ENCODE assay signal across 14 mouse cellular contexts in the genomic region with DNA sequence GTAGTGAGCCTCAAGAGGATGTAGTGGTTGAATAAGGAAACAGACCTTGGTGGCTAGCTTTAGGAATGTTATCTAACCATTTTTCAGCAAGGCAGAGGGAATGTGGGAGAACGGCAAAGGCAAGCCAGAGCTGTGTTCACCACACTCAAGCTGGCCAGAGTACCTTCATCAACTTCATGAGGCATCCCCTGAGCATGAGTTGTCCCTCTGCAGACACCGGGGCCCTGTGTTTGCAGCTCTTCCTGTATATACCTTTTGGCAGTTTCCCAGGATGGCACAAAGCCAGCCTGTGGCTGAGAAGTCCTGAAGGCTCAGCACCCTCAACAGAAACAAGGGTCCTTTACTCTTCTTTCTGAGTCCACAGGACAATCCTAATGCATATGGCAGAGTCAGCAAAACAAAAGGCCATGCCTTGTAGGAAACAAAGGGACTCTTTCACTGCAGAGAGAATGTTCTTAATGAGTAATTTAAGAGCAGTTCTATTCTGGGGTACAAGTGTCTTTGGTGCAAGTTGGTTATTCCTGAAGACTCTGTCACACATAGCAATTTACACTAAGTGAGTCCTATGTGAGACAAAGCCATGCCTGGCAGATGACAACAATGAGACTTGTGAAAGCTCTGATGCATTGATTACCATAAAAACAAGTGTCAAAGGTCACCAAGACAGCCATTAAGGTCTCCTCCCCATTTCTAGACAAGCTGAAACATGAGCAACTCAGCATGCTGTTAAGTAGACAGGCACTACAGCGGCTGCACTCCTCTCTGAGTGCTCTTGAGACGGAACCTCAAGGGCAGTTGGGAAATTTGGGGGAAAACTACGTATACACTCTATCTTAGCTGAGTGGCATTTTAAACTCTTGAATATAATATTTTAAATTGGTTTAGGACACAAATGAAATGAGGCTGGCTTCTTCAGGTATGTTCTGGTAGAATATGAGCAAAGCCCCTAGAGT.
DNase-seq lines count a peak whose midpoint lies in the region; ATAC-seq and TF ChIP-seq lines count a peak whose summit lies in the region.
"Had no signal": no experiment of that assay in that cellular context is flagged by ENCODE, and none has a peak within 500 bp of the region (broad histone marks: within the 10 kb centered on the region; RNA-seq: fewer than 3 reads in every experiment).

No protein-coding gene starts in this region.

- H3K79me2 ChIP-seq in MEL (ENCODE audit: control insufficient read depth, insufficient read depth, low read length, poor library complexity): no peaks in the 10 kb centered on the region

- no peak for TF ChIP-seq CTCF in MEL (IDR thresholded peaks at IDR 0.05 in 2 of 3, conservative IDR thresholded peaks at IDR 0.05 in 1 of 3; ENCODE audit: control insufficient read depth in 1 of 3, insufficient read depth in 1 of 3, low read depth in 2 of 3, low read length in 3 of 3, poor library complexity in 1 of 3, severe bottlenecking in 1 of 3)

- TF ChIP-seq RAD21 in MEL (IDR thresholded peaks at IDR 0.05; ENCODE audit: low read depth, low read length): no peak

- H3K4me2 ChIP-seq in embryonic facial prominence, embryonic 11.5 days (ENCODE audit: low read depth, low read length): no peak overlapping the region
- H3K4me2 ChIP-seq in midbrain, embryonic 15.5 days: no peak overlapping the region
- H3K4me2 ChIP-seq: heart, embryonic 11.5 days; hindbrain, embryonic 12.5 days had no signal

- H3K4me3 ChIP-seq in embryonic facial prominence, embryonic 11.5 days (ENCODE audit: low read depth, low read length): no peak overlapping the region
- H3K4me3 ChIP-seq in embryonic facial prominence, embryonic 10.5 days: no peak overlapping the region
- H3K4me3 ChIP-seq in MEL (ENCODE audit: control insufficient read depth in 1 of 2, insufficient read depth in 1 of 2, low read depth in 2 of 2, low read length in 2 of 2): no peak overlapping the region
- H3K4me3 ChIP-seq in midbrain, embryonic 15.5 days: no peak overlapping the region
- H3K4me3 ChIP-seq: hindbrain, embryonic 12.5 days; myocyte had no signal

- H3K9me3 ChIP-seq in embryonic facial prominence, embryonic 11.5 days (replicated peaks; ENCODE audit: control insufficient read depth, low read length): no peaks in the 10 kb centered on the region
- H3K9me3 ChIP-seq in embryonic facial prominence, embryonic 10.5 days: no peaks in the 10 kb centered on the region
- no peaks in the 10 kb centered on the region for H3K9me3 ChIP-seq in MEL (replicated peaks; ENCODE audit: insufficient read depth, low read length)
- no peaks in the 10 kb centered on the region for H3K9me3 ChIP-seq in midbrain, embryonic 15.5 days
- H3K9me3 ChIP-seq: G1E; hindbrain, embryonic 12.5 days had no signal

- H3K27me3 ChIP-seq in embryonic facial prominence, embryonic 11.5 days (ENCODE audit: control insufficient read depth, insufficient read depth, low read length): no peaks in the 10 kb centered on the region
- no peaks in the 10 kb centered on the region for H3K27me3 ChIP-seq in embryonic facial prominence, embryonic 10.5 days (replicated peaks; ENCODE audit: low read depth, poor library complexity, severe bottlenecking)
- H3K27me3 ChIP-seq in MEL (ENCODE audit: control insufficient read depth in 1 of 2, insufficient read depth in 2 of 2, low read length in 2 of 2): no peaks in the 10 kb centered on the region
- no peaks in the 10 kb centered on the region for H3K27me3 ChIP-seq in midbrain, embryonic 15.5 days (replicated peaks)
- H3K27me3 ChIP-seq: hindbrain, embryonic 12.5 days had no signal

- no peaks in the 10 kb centered on the region for H3K4me1 ChIP-seq in embryonic facial prominence, embryonic 11.5 days (ENCODE audit: control insufficient read depth, insufficient read depth, low read length)
- H3K4me1 ChIP-seq in embryonic facial prominence, embryonic 10.5 days: no peaks in the 10 kb centered on the region
- H3K4me1 ChIP-seq in MEL (ENCODE audit: control insufficient read depth in 1 of 2, insufficient read depth in 2 of 2, low read length in 2 of 2): peaks cover 0 to 8% of the 10 kb centered on the region in 2 experiments; a peak in 2 of 4 replicates
- H3K4me1 ChIP-seq in midbrain, embryonic 15.5 days: no peaks in the 10 kb centered on the region

- no peak overlapping the region for H3K27ac ChIP-seq in embryonic facial prominence, embryonic 11.5 days (replicated peaks; ENCODE audit: low read depth, low read length)
- no peak overlapping the region for H3K27ac ChIP-seq in embryonic facial prominence, embryonic 10.5 days (replicated peaks)
- H3K27ac ChIP-seq in MEL (ENCODE audit: control insufficient read depth, low read depth, low read length): no peak overlapping the region
- H3K27ac ChIP-seq in midbrain, embryonic 15.5 days: no peak overlapping the region
- H3K27ac ChIP-seq: hindbrain, embryonic 12.5 days had no signal

- H3K36me3 ChIP-seq in embryonic facial prominence, embryonic 11.5 days (replicated peaks; ENCODE audit: control insufficient read depth, insufficient read depth, low read depth, low read length): no peaks in the 10 kb centered on the region
- H3K36me3 ChIP-seq in embryonic facial prominence, embryonic 10.5 days (replicated peaks): no peaks in the 10 kb centered on the region
- no peaks in the 10 kb centered on the region; a peak in 1 of 4 replicates for H3K36me3 ChIP-seq in MEL (ENCODE audit: control insufficient read depth in 1 of 2, insufficient read depth in 2 of 2, low read length in 2 of 2)
- no peaks in the 10 kb centered on the region for H3K36me3 ChIP-seq in midbrain, embryonic 15.5 days (replicated peaks)
- H3K36me3 ChIP-seq: G1E; hindbrain, embryonic 12.5 days had no signal

- no peak for TF ChIP-seq EP300 in MEL (IDR thresholded peaks at IDR 0.05; ENCODE audit: low read depth in 1 of 2, low read length in 2 of 2)

- H3K9ac ChIP-seq in embryonic facial prominence, embryonic 11.5 days (replicated peaks; ENCODE audit: low read length): no peak overlapping the region
- no peak overlapping the region for H3K9ac ChIP-seq in MEL (ENCODE audit: control insufficient read depth, low read depth, low read length, poor library complexity, severe bottlenecking)
- H3K9ac ChIP-seq in midbrain, embryonic 15.5 days: no peak overlapping the region
- H3K9ac ChIP-seq: hindbrain, embryonic 12.5 days had no signal

- DNase-seq in embryonic facial prominence, embryonic 11.5 days (ENCODE audit: low spot score): no peak
- no peak for DNase-seq in embryonic facial prominence, embryonic 10.5 days (ENCODE audit: low spot score)
- DNase-seq in layer of hippocampus, adult 9-11 months: peak; percentile 18
- DNase-seq in layer of hippocampus, adult 8-10 months (ENCODE audit: low spot score in 2 of 2): no peak
- peak; percentile 63 for DNase-seq in MEL (ENCODE audit: low read depth, low spot score)
- peak; percentile 44 for DNase-seq in lung, postnatal 10 days
- DNase-seq in T-cell, adult 2 months (ENCODE audit: low spot score): no peak
- DNase-seq: cerebellum, adult 11 months; kidney, adult 2 months had no signal

- WGBS in embryonic facial prominence, embryonic 11.5 days: 60% methylated on average over 5 of the region's 5 CpGs
- WGBS in embryonic facial prominence, embryonic 10.5 days: 68% methylated on average over 5 of the region's 5 CpGs
- 79% methylated on average over 5 of the region's 5 CpGs for WGBS in midbrain, embryonic 15.5 days

- TF ChIP-seq POLR2A in MEL (IDR thresholded peaks at IDR 0.05; ENCODE audit: control insufficient read depth in 1 of 2, insufficient read depth in 1 of 2, low read depth in 1 of 2, low read length in 2 of 2, poor library complexity in 1 of 2): no peak

- 0 out of 2 replicates have a peak, but pooled peaks have one; percentile 56 for ATAC-seq in embryonic facial prominence, embryonic 11.5 days (replicated peaks; ENCODE audit: insufficient number of reproducible peaks, low FRiP score, low TSS enrichment, low read depth)
- ATAC-seq in midbrain, embryonic 15.5 days (replicated peaks): no peak

TF ChIP-seq in MEL, 35 proteins besides CTCF, POLR2A, EP300 and RAD21:
- no peak for TF ChIP-seq MYB (IDR thresholded peaks at IDR 0.05; ENCODE audit: low read depth, low read length)
- no peak for TF ChIP-seq UBTF (IDR thresholded peaks at IDR 0.05; ENCODE audit: borderline replicate concordance, insufficient read depth, low read depth, low read length)
- no peak for TF ChIP-seq NELFE (IDR thresholded peaks at IDR 0.05; ENCODE audit: low read depth, low read length)

Comparison
In these comparisons a context has a peak if more than half of its experiments do, and no peak if none do; other contexts are left out.
1. DNase-seq: peak in layer of hippocampus, adult 9-11 months (single experiment), MEL (single experiment) and lung, postnatal 10 days (single experiment); none in embryonic facial prominence, embryonic 11.5 days (single experiment), embryonic facial prominence, embryonic 10.5 days (single experiment), layer of hippocampus, adult 8-10 months (0 of 2) and T-cell, adult 2 months (single experiment).